Mouse (Mus musculus) hindbrain, embryonic 12.5 days (tissue): Measurements from ENCODE around the gene Enam. TPM values are rescaled to one million over a fixed set of nuclear protein-coding genes. Genes with fewer than 3 reads are reported as not detected.

Experiments used
- ATAC-seq: fragments of 200-750 bp; cut with Nextera tagmentation; 2 replicates; pipeline ENCODE4 v1.8.0; 2017; ENCODE audit warnings: moderate TSS enrichment; ENCODE audit not compliant: low FRiP score
- H3K27ac ChIP-seq: fragments of 300-500 bp; sonication (generic); 2 replicates; pipeline ENCODE4 v1.5.1; 2016; ENCODE audit warnings: mild to moderate bottlenecking
- H3K27me3 ChIP-seq: fragments of 300-500 bp; sonication (generic); 2 replicates; pipeline ENCODE4 v1.6.1; 2016; ENCODE audit warnings: mild to moderate bottlenecking
- H3K36me3 ChIP-seq: fragments of 300-500 bp; sonication (generic); 2 replicates; pipeline ENCODE4 v1.6.1; 2016; ENCODE audit warnings: mild to moderate bottlenecking
- H3K4me1 ChIP-seq: fragments of 300-500 bp; sonication (generic); 2 replicates; pipeline ENCODE4 v1.6.1; 2016
- H3K4me2 ChIP-seq: fragments of 300-500 bp; sonication (generic); replicated peaks from 2 replicates; pipeline ENCODE4 v1.6.1; 2016; ENCODE audit warnings: mild to moderate bottlenecking
- H3K4me3 ChIP-seq: fragments of 300-500 bp; sonication (generic); 2 replicates; pipeline ENCODE4 v1.5.1; 2016; ENCODE audit warnings: mild to moderate bottlenecking
- H3K9ac ChIP-seq: fragments of 300-500 bp; sonication (generic); 2 replicates; pipeline ENCODE4 v1.6.1; 2016; ENCODE audit warnings: mild to moderate bottlenecking, moderate library complexity
- H3K9me3 ChIP-seq: fragments of 300-500 bp; sonication (generic); replicated peaks from 2 replicates; pipeline ENCODE4 v1.6.1; 2016; ENCODE audit warnings: mild to moderate bottlenecking
- WGBS: fragments of 180-500 bp; shearing (Covaris S2); methylation state at CpG from one replicate; pipeline ENCODE4 v1.1.7; 2016; 5-methylcytosine and 5-hydroxymethylcytosine counted together
- polyA plus RNA-seq: library from polyadenylated mRNA; unstranded; fragments of >200 nt; fragmentation: Nextera tagmentation; extraction: Ambion mirVana; gene quantifications from 2 replicates; pipeline ENCODE4 v1.2.1, GENCODE M21; 2016

Enam gene
- polyA plus RNA-seq: not detected in 2 replicates

DNA sequence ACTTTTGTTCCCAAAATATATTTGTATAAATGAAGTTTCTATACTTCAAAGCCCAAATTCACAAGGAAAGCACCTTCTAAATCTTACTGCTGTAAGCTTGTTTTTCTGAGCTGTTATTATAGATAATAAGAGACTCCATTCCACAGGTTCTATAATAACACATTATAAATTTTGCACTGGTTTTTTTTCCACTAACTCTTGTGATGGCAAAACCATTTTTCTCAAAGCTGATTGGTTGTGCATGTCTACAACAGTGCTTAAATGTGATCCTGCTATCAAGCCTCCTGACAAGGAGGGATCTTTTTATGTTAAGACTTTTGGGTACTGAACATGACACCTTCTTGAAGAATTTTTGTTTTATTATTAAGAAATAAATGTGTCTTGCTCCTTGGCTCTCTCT lies at the start of gene Enam:
Gene Enam (plus strand): TSS at position 301 of the 400 bp plus-strand sequence.
- no peaks in the 10 kb centered on the region for H3K36me3 ChIP-seq
- H3K9ac ChIP-seq: no peak within 1 kb of the TSS
- no peak within 1 kb of the TSS for H3K4me3 ChIP-seq
- H3K9me3 ChIP-seq: no peaks in the 10 kb centered on the region
- H3K4me1 ChIP-seq: no peaks in the 10 kb centered on the region
- no peak for ATAC-seq
- H3K27ac ChIP-seq: no peak within 1 kb of the TSS
- H3K27me3 ChIP-seq: no peaks in the 10 kb centered on the region
- H3K4me2 ChIP-seq: no peak within 1 kb of the TSS

DNA sequence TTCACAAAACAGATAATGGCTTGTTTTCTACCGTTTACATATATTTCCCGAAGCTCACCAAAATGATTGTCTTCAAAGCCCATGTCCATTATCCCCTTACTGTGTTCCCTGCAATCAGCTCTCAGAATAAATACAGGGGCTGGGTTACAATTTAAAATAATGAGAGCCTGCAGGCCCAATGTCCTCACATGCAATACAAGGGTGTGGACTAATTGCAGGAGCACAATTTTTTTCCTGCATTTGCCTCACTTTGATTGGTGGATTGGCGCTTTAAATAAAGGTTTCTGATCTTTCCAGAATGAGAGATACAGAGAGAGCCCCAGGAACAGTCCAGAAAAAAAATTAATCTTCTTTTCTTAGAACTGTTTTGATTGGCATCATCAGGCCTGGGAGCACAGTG lies 32.1 kb upstream of the Enam start, which contains the start of gene Ambn:
Gene Ambn (plus strand): TSS at position 301 of the 400 bp plus-strand sequence.
- H3K9me3 ChIP-seq: no peaks in the 10 kb centered on the region
- H3K4me3 ChIP-seq: no peak within 1 kb of the TSS
- H3K4me2 ChIP-seq: no peak within 1 kb of the TSS
- WGBS: 87% methylated on average over 3 of the region's 3 CpGs
- no peak within 1 kb of the TSS for H3K9ac ChIP-seq
- no peaks in the 10 kb centered on the region for H3K27me3 ChIP-seq
- no peak within 1 kb of the TSS for H3K27ac ChIP-seq
- no peaks in the 10 kb centered on the region for H3K36me3 ChIP-seq
- no peaks in the 10 kb centered on the region for H3K4me1 ChIP-seq
- ATAC-seq: no peak

DNA sequence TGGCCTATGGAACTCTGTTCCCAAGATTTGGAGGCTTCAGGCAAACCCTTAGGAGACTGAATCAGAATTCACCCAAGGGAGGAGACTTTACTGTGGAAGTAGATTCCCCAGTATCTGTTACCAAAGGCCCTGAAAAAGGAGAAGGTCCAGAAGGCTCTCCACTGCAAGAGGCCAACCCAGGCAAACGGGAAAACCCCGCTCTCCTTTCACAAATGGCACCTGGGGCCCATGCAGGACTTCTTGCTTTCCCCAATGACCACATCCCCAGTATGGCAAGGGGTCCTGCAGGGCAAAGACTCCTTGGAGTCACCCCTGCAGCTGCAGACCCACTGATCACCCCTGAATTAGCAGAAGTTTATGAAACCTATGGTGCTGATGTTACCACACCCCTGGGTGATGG lies 20.3 kb upstream of the Enam start:
- Histone ChIP-seq H3K4me2 (no peak overlapping the region), H3K9me3 (no peaks in the 10 kb centered on the region), H3K36me3 (no peaks in the 10 kb centered on the region), H3K9ac (no peak overlapping the region), H3K4me3 (no peak overlapping the region), H3K27ac (no peak overlapping the region), H3K4me1 (no peaks in the 10 kb centered on the region), H3K27me3 (no peaks in the 10 kb centered on the region)
- 84% methylated on average over 2 of the region's 2 CpGs for WGBS
- no peak for ATAC-seq

DNA sequence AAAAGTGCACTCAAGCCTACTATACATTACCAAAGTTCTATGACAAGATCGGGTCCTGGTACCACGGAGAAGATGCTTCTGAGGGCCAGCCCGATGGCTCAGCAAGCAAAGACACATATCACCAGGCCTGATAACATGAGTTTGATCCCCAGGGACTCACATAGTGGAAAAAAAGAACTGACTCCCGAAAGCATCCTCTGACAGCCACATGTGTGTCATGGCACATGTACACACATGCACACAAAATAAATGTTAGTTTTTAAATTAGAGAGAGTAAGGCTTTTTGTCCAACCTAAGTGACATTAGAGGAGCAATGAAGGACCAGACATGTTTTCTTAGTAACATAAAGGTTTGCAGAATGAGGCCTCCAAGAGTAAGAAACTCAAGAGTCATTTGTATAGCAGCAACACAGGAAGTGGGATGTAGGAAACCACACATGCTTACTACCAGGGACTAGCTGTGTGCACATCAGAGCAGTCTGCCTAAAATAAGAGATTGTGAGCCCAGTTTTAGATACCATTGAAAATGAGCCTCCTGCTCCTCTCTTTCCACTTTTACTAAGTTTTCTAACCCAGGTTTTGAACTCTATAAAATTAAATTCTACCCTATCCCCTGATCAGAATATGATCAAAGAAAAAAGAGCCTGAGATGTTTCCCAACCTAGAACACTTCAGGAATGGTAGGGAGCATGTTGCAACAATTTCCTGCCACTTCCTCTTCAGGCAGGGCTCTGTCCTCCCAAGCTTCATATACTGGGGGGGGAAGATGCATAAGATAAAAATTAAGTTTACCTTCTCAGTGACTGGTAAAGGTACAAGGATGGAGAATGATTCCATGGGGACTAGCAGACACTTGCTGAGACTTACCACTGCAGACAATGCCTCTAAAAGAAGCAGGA lies 18.7 kb upstream of the Enam start:
- Histone ChIP-seq H3K4me2 (no peak overlapping the region), H3K4me3 (no peak overlapping the region), H3K27me3 (no peaks in the 10 kb centered on the region), H3K9ac (no peak overlapping the region), H3K27ac (no peak overlapping the region), H3K36me3 (no peaks in the 10 kb centered on the region), H3K9me3 (no peaks in the 10 kb centered on the region), H3K4me1 (no peaks in the 10 kb centered on the region)
- no peak for ATAC-seq
- WGBS: 86% methylated on average over 4 of the region's 4 CpGs

GRCm38 (mm10) chr5:88489004-88489403 lies 1.2 kb downstream of the Enam start:
- no peaks in the 10 kb centered on the region for H3K9me3 ChIP-seq
- H3K27me3 ChIP-seq: no peaks in the 10 kb centered on the region
- 71% methylated on average over 2 of the region's 2 CpGs for WGBS
- H3K36me3 ChIP-seq: no peaks in the 10 kb centered on the region
- H3K4me1 ChIP-seq: no peaks in the 10 kb centered on the region
- H3K4me2 ChIP-seq: no peak overlapping the region
- no peak overlapping the region for H3K9ac ChIP-seq
- ATAC-seq: no peak
- no peak overlapping the region for H3K27ac ChIP-seq
- H3K4me3 ChIP-seq: no peak overlapping the region

GRCm38 (mm10) chr5:88491111-88491510 lies 3.3 kb downstream of the Enam start:
- Histone ChIP-seq H3K4me3 (no peak overlapping the region), H3K9ac (no peak overlapping the region), H3K4me1 (no peaks in the 10 kb centered on the region), H3K27me3 (no peaks in the 10 kb centered on the region), H3K36me3 (no peaks in the 10 kb centered on the region), H3K27ac (no peak overlapping the region), H3K9me3 (no peaks in the 10 kb centered on the region), H3K4me2 (no peak overlapping the region)
- WGBS: 58% methylated on average over 5 of the region's 5 CpGs
- ATAC-seq: no peak

DNA sequence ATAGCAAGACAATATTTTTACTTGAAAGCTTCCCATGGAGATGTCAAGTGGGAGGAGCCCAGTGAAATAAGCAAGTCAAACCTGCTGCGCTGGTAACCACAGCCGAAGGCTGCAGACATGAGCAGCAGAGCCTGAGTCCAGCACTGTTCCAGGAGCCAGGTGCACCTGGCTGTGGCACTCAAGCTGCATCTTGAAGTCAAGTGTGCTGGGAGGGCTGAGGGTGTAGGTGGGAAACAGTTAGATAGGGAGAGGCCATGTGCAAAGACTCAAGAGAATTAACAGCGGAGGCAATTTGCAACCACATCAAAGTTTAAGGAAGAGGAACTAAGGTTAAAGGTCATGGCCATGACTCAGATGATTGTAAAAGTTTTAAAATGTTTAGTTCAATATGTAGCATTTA lies 12.0 kb downstream of the Enam start:
- no peaks in the 10 kb centered on the region for H3K9me3 ChIP-seq
- no peak overlapping the region for H3K4me3 ChIP-seq
- ATAC-seq: no peak
- H3K4me2 ChIP-seq: no peak overlapping the region
- H3K36me3 ChIP-seq: no peaks in the 10 kb centered on the region
- H3K27ac ChIP-seq: no peak overlapping the region
- H3K4me1 ChIP-seq: no peaks in the 10 kb centered on the region
- no peak overlapping the region for H3K9ac ChIP-seq
- WGBS: 82% methylated on average over 3 of the region's 3 CpGs
- H3K27me3 ChIP-seq: no peaks in the 10 kb centered on the region

DNA sequence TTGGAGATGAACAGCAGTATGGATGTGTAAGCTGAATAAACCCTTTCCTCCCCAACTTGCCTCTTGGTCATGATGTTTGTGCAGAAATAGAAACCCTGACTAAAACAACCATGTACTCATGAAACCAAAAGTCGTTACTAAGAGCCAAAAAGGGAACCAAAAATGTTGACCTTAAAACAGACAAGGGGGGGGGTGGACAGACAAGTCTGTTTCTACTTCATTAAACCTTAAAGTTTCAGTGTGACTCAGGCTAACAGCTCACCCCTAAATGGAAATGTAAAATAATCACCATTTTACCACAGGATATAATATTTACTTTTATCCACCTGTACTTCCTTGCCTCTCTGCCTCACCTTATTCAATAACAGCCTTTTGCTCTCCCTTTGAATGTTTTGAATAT lies 20.8 kb downstream of the Enam start:
- 63% methylated on average over 1 of the region's 1 CpGs for WGBS
- H3K4me1 ChIP-seq: no peaks in the 10 kb centered on the region

GRCm38 (mm10) chr5:88508990-88509389 lies 21.2 kb downstream of the Enam start:
- no peaks in the 10 kb centered on the region for H3K27me3 ChIP-seq
- no peaks in the 10 kb centered on the region for H3K36me3 ChIP-seq
- H3K4me3 ChIP-seq: no peak overlapping the region
- WGBS: 68% methylated on average over 1 of the region's 1 CpGs
- no peak overlapping the region for H3K27ac ChIP-seq
- no peak for ATAC-seq
- H3K9me3 ChIP-seq: no peaks in the 10 kb centered on the region
- H3K9ac ChIP-seq: no peak overlapping the region
- no peak overlapping the region for H3K4me2 ChIP-seq
- no peaks in the 10 kb centered on the region for H3K4me1 ChIP-seq

More for the DNA sequence above, 20.8 kb downstream of the Enam start:
- H3K4me3 ChIP-seq: no peak overlapping the region
- no peaks in the 10 kb centered on the region for H3K27me3 ChIP-seq
- no peak overlapping the region for H3K4me2 ChIP-seq
- no peak overlapping the region for H3K9ac ChIP-seq
- no peak for ATAC-seq
- no peaks in the 10 kb centered on the region for H3K36me3 ChIP-seq
- H3K27ac ChIP-seq: no peak overlapping the region
- no peaks in the 10 kb centered on the region for H3K9me3 ChIP-seq

- 3% methylated on average over 2 of the region's 2 CpGs for WGBS
- no peaks in the 10 kb centered on the region for H3K27me3 ChIP-seq
- H3K27ac ChIP-seq: no peak overlapping the region
- H3K9me3 ChIP-seq: no peaks in the 10 kb centered on the region
- H3K4me2 ChIP-seq: no peak overlapping the region
- H3K4me3 ChIP-seq: no peak overlapping the region
- H3K9ac ChIP-seq: no peak overlapping the region
- no peaks in the 10 kb centered on the region for H3K36me3 ChIP-seq
- H3K4me1 ChIP-seq: no peaks in the 10 kb centered on the region
- no peak for ATAC-seq
These were observed 31.5 kb downstream of the Enam start for GRCm38 (mm10) chr5:88519232-88519631.

DNA sequence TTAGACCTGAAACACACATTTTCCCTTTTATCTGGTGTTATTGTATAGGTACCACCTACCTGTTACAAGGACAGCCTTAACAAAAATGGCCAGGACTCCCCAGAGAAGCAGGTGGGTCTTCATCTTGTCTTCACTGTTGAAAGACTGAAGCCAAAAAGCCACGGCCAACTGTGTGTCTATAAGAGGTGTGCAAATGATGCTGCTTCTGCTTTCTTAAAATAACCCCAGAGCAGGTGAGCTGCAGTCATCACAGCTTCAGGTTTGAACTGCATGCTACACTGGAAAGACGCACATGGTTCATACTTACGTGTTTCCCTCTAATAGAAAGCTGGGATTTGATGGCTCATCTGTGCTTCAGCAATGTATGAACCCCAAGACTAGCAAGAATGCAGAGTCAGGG lies 39.9 kb downstream of the Enam start, which contains the start of gene Jchain:
Gene Jchain (minus strand): TSS at position 235 of the 400 bp plus-strand sequence.
- no peaks in the 10 kb centered on the region for H3K9me3 ChIP-seq
- no peak within 1 kb of the TSS for H3K9ac ChIP-seq
- H3K4me1 ChIP-seq: no peaks in the 10 kb centered on the region
- no peaks in the 10 kb centered on the region for H3K36me3 ChIP-seq
- no peak within 1 kb of the TSS for H3K4me2 ChIP-seq
- no peaks in the 10 kb centered on the region for H3K27me3 ChIP-seq
- no peak within 1 kb of the TSS for H3K4me3 ChIP-seq
- ATAC-seq: no peak
- WGBS: 94% methylated on average over 3 of the region's 3 CpGs
- no peak within 1 kb of the TSS for H3K27ac ChIP-seq

DNA sequence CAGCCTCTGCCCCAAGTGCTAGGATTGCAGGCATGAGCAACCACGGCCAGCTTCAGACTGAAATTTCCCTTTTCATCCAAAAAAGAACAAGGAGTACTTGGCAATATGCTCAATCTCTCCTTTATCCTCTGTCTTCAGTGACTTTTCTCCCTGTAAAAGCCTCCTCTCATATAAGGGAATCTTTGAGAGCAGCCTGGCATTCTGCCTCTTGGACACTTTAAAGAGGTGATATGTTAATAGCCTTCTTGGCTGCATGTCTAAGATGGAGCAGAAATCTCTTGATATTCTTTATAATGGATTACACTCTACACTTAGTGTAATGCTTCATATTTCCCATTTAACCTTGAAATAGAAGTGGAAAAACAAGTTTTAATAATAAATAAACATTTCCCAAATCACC lies 43.1 kb downstream of the Enam start:
- Histone ChIP-seq H3K27me3 (no peaks in the 10 kb centered on the region), H3K4me2 (no peak overlapping the region), H3K4me3 (no peak overlapping the region), H3K36me3 (no peaks in the 10 kb centered on the region), H3K27ac (no peak overlapping the region), H3K9me3 (no peaks in the 10 kb centered on the region), H3K4me1 (no peaks in the 10 kb centered on the region), H3K9ac (no peak overlapping the region)
- ATAC-seq: no peak
- WGBS: 88% methylated on average over 1 of the region's 1 CpGs

- Histone ChIP-seq H3K9me3 (no peaks in the 10 kb centered on the region), H3K27ac (no peak overlapping the region), H3K27me3 (no peaks in the 10 kb centered on the region), H3K9ac (no peak overlapping the region), H3K4me3 (no peak overlapping the region), H3K36me3 (no peaks in the 10 kb centered on the region), H3K4me2 (no peak overlapping the region), H3K4me1 (no peaks in the 10 kb centered on the region)
- WGBS: 67% methylated on average over 3 of the region's 3 CpGs
- no peak for ATAC-seq
These were observed 46.9 kb downstream of the Enam start for GRCm38 (mm10) chr5:88534697-88535096.
